Mouse (Mus musculus): Measurements from ENCODE around the gene Tor3a. TPM values are rescaled to one million over a fixed set of nuclear protein-coding genes. Genes with fewer than 3 reads are reported as not detected.

The Tor3a gene
- polyA plus RNA-seq, 1 experiment from 2014 or later, result 4.4 TPM

DNA sequence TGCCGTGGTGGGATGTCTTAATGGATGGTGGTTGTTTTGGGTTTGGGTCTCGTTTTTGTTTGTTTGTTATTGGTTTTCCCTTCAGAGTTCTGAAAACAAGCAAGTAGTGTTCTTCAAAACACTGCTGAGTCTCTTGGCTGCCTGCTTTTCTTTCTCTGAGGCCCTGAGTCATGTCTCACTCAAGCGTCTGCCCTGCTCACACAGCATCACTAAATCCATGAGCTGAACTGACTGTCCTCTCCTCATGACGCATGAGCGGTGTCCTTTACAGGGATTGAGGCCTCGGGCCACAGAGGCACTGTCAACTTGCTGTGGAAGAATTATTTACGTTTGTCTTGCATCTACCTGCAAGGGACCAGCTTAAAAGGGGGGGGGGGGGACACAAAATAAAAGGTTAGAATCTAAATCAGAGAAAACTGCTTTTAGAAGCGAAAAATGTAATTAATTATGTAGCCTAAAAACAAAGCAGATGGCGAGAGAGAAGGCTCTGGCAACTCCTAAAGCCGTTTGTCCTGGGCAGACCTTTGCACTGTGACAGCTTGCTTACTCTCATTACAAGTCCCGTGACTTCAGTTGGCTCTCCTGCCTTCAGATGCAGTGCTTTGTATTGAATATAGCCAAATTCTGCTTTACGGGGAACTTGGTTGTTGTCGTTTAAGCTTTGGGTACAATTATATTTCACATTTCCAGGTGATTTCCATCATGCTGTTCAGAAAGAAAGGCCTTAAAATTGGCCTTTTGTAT is 29.2 kb downstream of the Tor3a start:
- Histone ChIP-seq H3K36me3 (peaks cover 35% of the 10 kb centered on the region), H3K27me3 (ENCODE audit: insufficient read depth, poor library complexity, severe bottlenecking) (no peaks in the 10 kb centered on the region), H3K9me3 (no peaks in the 10 kb centered on the region), H3K4me3 (no peak overlapping the region), H3K27ac (no peak overlapping the region), H3K4me1 (peaks cover 22% of the 10 kb centered on the region; the same call in 1 of the 2 replicates)
- 85% methylated on average over 13 of the region's 13 CpGs for WGBS
- no peak for DNase-seq (ENCODE audit: low spot score)

- H3K4me1 ChIP-seq, result peaks cover 22% of the 10 kb centered on the region; the same call in 1 of the 2 replicates
- no peak for DNase-seq (ENCODE audit: low spot score)
- no peaks in the 10 kb centered on the region for H3K27me3 ChIP-seq (ENCODE audit: insufficient read depth, poor library complexity, severe bottlenecking)
- no peak overlapping the region for H3K27ac ChIP-seq
- no peak overlapping the region for H3K4me3 ChIP-seq
- H3K36me3 ChIP-seq, result peaks cover 38% of the 10 kb centered on the region
- 85% methylated on average over 10 of the region's 10 CpGs for WGBS
- H3K9me3 ChIP-seq, result no peaks in the 10 kb centered on the region
These were observed 30.1 kb downstream of the Tor3a start for GRCm38 (mm10) chr1:156644061-156644460.

DNA sequence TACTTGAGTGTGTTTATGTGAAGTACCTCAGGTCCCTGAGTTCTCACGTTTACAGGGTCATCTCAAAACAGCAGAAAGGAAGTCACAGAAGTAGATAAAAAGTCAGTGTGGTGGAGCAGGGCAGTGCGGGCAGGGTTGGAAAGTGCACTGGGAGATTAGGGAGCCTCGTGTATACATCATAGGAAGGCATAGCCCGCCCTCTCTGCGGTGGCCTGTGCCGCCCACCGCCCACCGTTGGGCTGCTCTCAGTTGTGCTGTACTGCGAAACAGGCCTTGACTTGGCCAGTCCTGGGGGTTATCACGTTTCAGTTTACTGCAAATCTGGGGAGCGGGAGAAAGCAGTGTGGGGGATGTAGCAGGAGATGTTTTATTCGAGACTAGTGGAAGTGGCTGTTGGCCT is 31.3 kb downstream of the Tor3a start:
- H3K27me3 ChIP-seq (ENCODE audit: insufficient read depth, poor library complexity, severe bottlenecking), result no peaks in the 10 kb centered on the region
- no peak overlapping the region for H3K4me3 ChIP-seq
- peaks cover 38% of the 10 kb centered on the region for H3K36me3 ChIP-seq
- H3K27ac ChIP-seq, result no peak overlapping the region
- no peaks in the 10 kb centered on the region for H3K9me3 ChIP-seq
- H3K4me1 ChIP-seq, result peaks cover 14% of the 10 kb centered on the region; the same call in 1 of the 2 replicates
- DNase-seq (ENCODE audit: low spot score), result no peak
- 58% methylated on average over 12 of the region's 12 CpGs for WGBS

- Histone ChIP-seq H3K9me3 (no peaks in the 10 kb centered on the region), H3K27ac (no peak overlapping the region), H3K4me3 (no peak overlapping the region), H3K27me3 (ENCODE audit: insufficient read depth, poor library complexity, severe bottlenecking) (no peaks in the 10 kb centered on the region), H3K36me3 (peaks cover 44% of the 10 kb centered on the region), H3K4me1 (peaks cover 14% of the 10 kb centered on the region; the same call in 1 of the 2 replicates)
- DNase-seq (ENCODE audit: low spot score), result no peak
- WGBS, result 67% methylated on average over 10 of the region's 10 CpGs
These were observed 32.3 kb downstream of the Tor3a start for GRCm38 (mm10) chr1:156641808-156642207.

GRCm38 (mm10) chr1:156640577-156640976 is 33.6 kb downstream of the Tor3a start:
- Histone ChIP-seq H3K27ac (no peak overlapping the region), H3K9me3 (no peaks in the 10 kb centered on the region), H3K4me1 (peaks cover 14% of the 10 kb centered on the region; the same call in 1 of the 2 replicates), H3K27me3 (ENCODE audit: insufficient read depth, poor library complexity, severe bottlenecking) (no peaks in the 10 kb centered on the region), H3K36me3 (peaks cover 56% of the 10 kb centered on the region), H3K4me3 (no peak overlapping the region)
- WGBS, result 82% methylated on average over 4 of the region's 4 CpGs
- no peak for DNase-seq (ENCODE audit: low spot score)

DNA sequence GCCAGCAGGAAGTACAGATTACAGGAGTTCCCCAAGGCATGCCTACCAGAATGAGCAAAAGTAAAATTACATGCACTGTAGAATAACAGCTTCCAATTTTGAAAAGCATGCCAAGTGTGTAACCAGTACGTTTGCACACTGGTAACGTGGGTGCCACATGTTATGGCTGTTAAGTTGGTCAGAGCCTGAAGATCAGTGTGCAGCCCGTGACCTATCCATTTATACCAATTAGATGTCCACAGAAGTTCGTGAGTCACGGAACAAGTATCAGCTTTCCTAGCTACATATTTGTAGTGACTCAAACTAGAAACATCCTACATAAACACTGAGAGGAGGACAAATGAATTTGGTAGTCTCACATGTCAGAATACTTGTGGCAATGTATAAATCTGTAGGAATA is 34.7 kb downstream of the Tor3a start:
- H3K27me3 ChIP-seq (ENCODE audit: insufficient read depth, poor library complexity, severe bottlenecking), result no peaks in the 10 kb centered on the region
- H3K36me3 ChIP-seq, result peaks cover 65% of the 10 kb centered on the region
- H3K9me3 ChIP-seq, result no peaks in the 10 kb centered on the region
- peaks cover 14% of the 10 kb centered on the region; the same call in 1 of the 2 replicates for H3K4me1 ChIP-seq
- 88% methylated on average over 5 of the region's 5 CpGs for WGBS
- DNase-seq (ENCODE audit: low spot score), result no peak
- H3K27ac ChIP-seq, result no peak overlapping the region
- H3K4me3 ChIP-seq, result no peak overlapping the region

DNA sequence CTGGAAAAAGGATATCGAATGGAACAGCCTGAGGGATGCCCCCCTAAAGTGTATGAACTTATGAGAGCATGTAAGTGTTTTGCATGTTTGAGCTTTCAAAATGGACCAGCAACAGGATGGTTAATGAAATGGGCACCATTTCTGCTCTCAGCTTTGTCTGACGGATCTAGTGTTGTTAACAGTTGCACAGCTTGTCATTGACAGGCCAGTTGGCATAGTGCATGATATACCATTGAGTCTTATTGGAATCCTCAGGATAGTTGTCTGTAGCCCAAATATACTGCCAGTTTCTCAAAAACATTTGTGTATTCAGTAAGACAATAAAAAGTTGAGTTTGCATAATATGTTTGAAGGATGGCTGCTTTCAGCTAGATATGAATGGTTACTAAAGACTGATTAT is 39.0 kb downstream of the Tor3a start:
- Histone ChIP-seq H3K4me3 (no peak overlapping the region), H3K27me3 (ENCODE audit: insufficient read depth, poor library complexity, severe bottlenecking) (no peaks in the 10 kb centered on the region), H3K4me1 (no peaks in the 10 kb centered on the region), H3K36me3 (peaks cover 70% of the 10 kb centered on the region), H3K27ac (no peak overlapping the region), H3K9me3 (no peaks in the 10 kb centered on the region)
- WGBS, result 84% methylated on average over 2 of the region's 2 CpGs
- no peak for DNase-seq (ENCODE audit: low spot score)

DNA sequence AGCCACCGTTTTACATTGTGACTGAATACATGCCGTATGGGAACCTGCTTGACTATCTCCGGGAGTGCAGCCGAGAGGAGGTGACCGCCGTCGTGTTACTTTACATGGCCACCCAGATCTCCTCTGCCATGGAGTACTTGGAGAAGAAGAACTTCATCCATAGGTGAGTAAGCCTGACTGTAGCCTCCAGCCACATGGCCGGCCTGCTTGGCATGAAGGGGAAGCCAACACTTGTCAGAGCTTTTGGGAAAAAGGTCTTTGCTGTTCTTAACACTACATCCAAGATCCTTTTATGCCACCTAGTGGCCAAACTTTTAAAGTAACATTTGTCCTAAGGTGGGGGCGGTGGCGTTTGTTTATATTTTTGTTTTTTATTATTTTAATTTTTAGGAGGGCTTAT is 41.1 kb downstream of the Tor3a start:
- DNase-seq (ENCODE audit: low spot score), result no peak
- no peak overlapping the region for H3K4me3 ChIP-seq
- H3K36me3 ChIP-seq, result peaks cover 77% of the 10 kb centered on the region
- no peak overlapping the region for H3K27ac ChIP-seq
- WGBS, result 79% methylated on average over 10 of the region's 10 CpGs
- H3K27me3 ChIP-seq (ENCODE audit: insufficient read depth, poor library complexity, severe bottlenecking), result no peaks in the 10 kb centered on the region
- H3K4me1 ChIP-seq, result no peaks in the 10 kb centered on the region
- no peaks in the 10 kb centered on the region for H3K9me3 ChIP-seq

DNA sequence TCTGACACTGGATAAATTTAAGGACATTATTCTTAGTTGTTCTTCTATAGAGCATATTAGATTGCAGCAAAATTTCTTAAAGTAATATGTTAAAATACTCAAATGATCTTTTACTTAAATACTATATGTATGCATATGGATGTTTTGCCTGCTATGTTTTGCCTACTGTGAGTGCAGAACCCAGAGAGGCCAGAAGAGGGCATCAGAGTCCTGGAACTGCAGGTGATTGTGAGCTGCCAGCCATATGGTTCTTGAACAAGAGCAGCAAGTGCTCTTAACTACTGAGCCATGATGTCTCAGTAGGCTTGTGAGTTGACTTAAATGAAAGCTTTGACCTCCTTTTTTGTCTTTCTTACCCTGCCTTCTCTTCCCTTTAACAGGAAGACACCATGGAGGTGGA is 43.2 kb downstream of the Tor3a start:
- Histone ChIP-seq H3K27me3 (ENCODE audit: insufficient read depth, poor library complexity, severe bottlenecking) (no peaks in the 10 kb centered on the region), H3K4me3 (no peak overlapping the region), H3K9me3 (no peaks in the 10 kb centered on the region), H3K27ac (no peak overlapping the region), H3K4me1 (no peaks in the 10 kb centered on the region), H3K36me3 (peaks cover 72% of the 10 kb centered on the region)
- DNase-seq (ENCODE audit: low spot score), result no peak

DNA sequence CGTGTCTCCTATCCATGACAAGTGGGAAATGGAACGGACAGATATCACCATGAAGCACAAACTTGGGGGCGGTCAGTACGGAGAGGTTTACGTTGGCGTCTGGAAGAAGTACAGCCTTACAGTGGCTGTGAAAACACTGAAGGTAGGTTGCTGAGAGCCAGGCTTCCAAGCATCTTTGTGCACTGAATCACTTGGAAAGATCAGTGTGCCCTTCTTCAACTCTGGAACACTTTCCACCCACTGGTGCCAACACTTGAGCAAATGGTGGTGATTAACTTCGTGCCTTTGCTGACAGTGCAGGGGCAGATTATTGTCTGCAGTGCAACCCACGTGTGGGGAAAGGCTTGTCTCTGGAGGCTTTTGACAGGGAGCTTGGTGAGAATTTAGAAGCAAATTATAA is 44.2 kb downstream of the Tor3a start:
- WGBS, result 92% methylated on average over 8 of the region's 8 CpGs
- Histone ChIP-seq H3K27ac (no peak overlapping the region), H3K36me3 (peaks cover 72% of the 10 kb centered on the region), H3K9me3 (no peaks in the 10 kb centered on the region), H3K4me3 (no peak overlapping the region), H3K27me3 (ENCODE audit: insufficient read depth, poor library complexity, severe bottlenecking) (no peaks in the 10 kb centered on the region), H3K4me1 (no peaks in the 10 kb centered on the region)
- no peak for DNase-seq (ENCODE audit: low spot score)

DNA sequence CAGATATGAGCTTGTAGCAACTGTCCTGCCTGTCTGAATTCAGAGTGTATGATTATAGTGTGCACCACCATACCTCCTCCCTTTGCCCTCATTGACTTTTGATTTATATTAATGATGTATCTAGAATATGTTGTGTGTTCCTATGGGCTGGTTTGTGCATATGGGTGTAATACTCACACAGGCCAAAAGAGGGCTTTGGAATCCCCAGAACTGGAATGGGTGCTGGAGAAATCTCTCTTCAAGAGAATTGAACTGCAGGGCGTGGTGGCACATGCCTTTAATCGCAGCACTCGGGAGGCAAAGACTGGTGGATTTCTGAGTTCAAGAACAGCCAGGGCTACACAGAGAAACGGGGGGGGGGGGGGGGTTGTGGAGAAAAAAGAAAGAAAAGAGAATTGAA is 47.4 kb downstream of the Tor3a start:
- Histone ChIP-seq H3K27ac (no peak overlapping the region), H3K4me1 (no peaks in the 10 kb centered on the region), H3K4me3 (no peak overlapping the region), H3K36me3 (peaks cover 59% of the 10 kb centered on the region), H3K27me3 (ENCODE audit: insufficient read depth, poor library complexity, severe bottlenecking) (no peaks in the 10 kb centered on the region), H3K9me3 (no peaks in the 10 kb centered on the region)
- DNase-seq (ENCODE audit: low spot score), result no peak
- 79% methylated on average over 4 of the region's 4 CpGs for WGBS

DNA sequence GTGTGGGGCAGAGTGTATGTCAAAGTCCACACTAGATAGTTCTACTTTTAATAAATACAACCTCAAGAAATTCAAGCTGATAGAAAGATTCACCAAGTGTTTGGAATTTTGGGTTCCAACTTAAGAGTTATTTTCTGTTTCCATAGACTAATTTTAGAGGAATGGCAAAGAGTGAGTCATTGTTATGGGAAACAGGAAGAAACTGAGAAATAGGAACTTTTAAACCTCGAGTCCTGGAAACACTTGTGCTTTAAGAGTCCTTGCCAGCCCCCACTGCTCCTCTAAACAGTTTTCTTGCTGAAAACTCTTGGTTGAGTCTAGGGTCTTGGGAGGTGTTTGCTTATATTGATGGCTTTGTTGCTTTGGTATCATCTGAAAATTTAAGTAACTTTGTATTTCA is 49.9 kb downstream of the Tor3a start:
- Histone ChIP-seq H3K27ac (no peak overlapping the region), H3K4me1 (peaks cover 8% of the 10 kb centered on the region; the same call in 1 of the 2 replicates), H3K4me3 (no peak overlapping the region), H3K36me3 (peaks cover 34% of the 10 kb centered on the region), H3K9me3 (no peaks in the 10 kb centered on the region), H3K27me3 (ENCODE audit: insufficient read depth, poor library complexity, severe bottlenecking) (no peaks in the 10 kb centered on the region)
- no peak for DNase-seq (ENCODE audit: low spot score)
- WGBS, result 66% methylated on average over 1 of the region's 1 CpGs

GRCm38 (mm10) chr1:156620951-156621350 is 53.2 kb downstream of the Tor3a start:
- WGBS, result 87% methylated on average over 3 of the region's 3 CpGs
- no peak overlapping the region for H3K27ac ChIP-seq
- no peak overlapping the region for H3K4me3 ChIP-seq
- H3K9me3 ChIP-seq, result no peaks in the 10 kb centered on the region
- H3K27me3 ChIP-seq (ENCODE audit: insufficient read depth, poor library complexity, severe bottlenecking), result no peaks in the 10 kb centered on the region
- no peak for DNase-seq (ENCODE audit: low spot score)
- H3K36me3 ChIP-seq, result peaks cover 22% of the 10 kb centered on the region
- peaks cover 25% of the 10 kb centered on the region for H3K4me1 ChIP-seq
